Mouse (Mus musculus) thymus, adult 2 months (tissue): ENCODE measurements around the gene Atp2b4.

Experiments
- CTCF ChIP-seq: fragments of 200-500 bp; IDR thresholded peaks from 2 replicates; pipeline ENCODE4 v1.5.1; 2012; ENCODE audit warnings: mild to moderate bottlenecking, control low read depth, low read length, moderate library complexity, borderline replicate concordance; ENCODE audit not compliant: control insufficient read depth, poor library complexity, insufficient read depth; ENCODE audit errors: extremely low read depth
- POLR2A ChIP-seq: fragments of 200-500 bp; IDR thresholded peaks from 2 replicates; pipeline ENCODE4 v1.6.1; 2012; ENCODE audit warnings: mild to moderate bottlenecking, low read length, control low read depth, moderate library complexity; ENCODE audit not compliant: control insufficient read depth, poor library complexity, insufficient read depth; ENCODE audit errors: extremely low read depth

DNA sequence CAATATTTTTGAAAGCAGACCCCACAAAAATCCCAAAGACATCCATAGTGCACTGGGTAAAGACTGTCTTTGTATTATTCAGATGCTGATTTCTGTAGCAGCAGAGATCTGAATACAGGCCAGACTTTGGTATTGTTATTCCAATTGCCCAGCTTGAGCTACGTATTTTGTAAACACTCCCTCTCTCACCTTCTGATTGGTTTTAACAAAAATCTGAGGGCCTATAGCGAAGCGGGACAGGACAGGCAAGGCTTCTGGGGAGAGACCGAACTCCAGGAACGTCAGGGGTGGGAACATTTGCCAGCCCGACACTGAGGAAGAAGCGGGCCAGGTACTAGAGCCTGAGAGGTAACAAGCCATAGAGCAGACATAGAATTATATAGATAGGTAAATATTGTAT lies 133.1 kb downstream of the Atp2b4 start:
- TF ChIP-seq CTCF (no peak), POLR2A (no peak)
